Mouse (Mus musculus): ENCODE measurements around the gene Fmnl1. TPM values are rescaled to one million over a fixed set of nuclear protein-coding genes. Genes with fewer than 3 reads are reported as not detected.
A peak's percentile ranks its signal among the peaks of the same experiment; 100 is the strongest.

Fmnl1 gene
- 0.78 and 1.4 TPM in 2 replicates for polyA plus RNA-seq (2016; fragmentation: Nextera tagmentation; extraction: Ambion mirVana)

DNA sequence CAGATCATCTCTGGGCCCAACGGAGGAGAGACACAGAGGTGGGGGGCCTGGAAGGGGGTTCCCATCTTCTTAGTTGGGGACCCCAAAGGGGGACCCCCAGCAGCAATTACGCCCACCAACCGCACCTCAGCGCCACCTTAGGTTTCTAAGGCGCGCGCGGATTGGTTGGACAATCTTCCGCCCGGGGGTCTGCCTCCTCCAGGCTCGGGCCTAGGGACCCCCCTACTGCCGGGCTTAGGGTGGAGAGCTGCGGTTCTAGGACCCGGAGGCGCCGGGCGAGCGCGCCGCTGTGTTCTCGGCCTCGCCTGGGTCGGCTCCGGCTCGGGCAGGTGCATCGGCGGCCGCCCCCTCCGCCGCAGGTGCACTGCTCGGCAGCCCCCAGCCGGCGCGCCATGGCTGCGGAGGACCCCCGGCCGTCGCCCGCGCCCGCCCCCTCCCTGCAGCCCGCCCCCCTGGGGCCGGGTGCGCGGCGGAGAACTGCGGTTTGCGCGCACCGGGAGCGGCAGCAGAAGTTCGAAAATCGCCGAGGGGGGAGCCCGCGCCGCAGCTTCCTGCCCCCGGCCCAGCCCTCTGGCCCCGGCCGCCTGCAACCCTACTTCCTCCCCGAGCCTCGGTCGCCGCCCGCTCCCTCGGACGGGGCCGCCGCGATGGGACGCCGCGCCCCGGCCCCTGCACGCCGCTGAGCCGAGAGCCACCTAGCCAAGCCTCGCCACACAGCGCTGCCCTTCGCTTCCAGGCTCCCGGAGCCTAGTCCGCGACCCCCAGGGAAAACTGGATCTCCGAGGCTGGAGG lies at the start of gene Fmnl1:
Fmnl1 (plus strand) TSS at position 614 of the 792 bp plus-strand sequence.
- 2% methylated on average over 80 of the region's 84 CpGs for WGBS
- H3K36me3 ChIP-seq: no peaks in the 10 kb centered on the region
- H3K4me2 ChIP-seq: peak within 1 kb of the TSS; percentile 99
- no peak within 1 kb of the TSS for H3K27ac ChIP-seq
- peaks cover 76% of the 10 kb centered on the region for H3K27me3 ChIP-seq
- H3K4me1 ChIP-seq (replicated peaks): peaks cover 18% of the 10 kb centered on the region
- no peaks in the 10 kb centered on the region for H3K9me3 ChIP-seq
- no peak for ATAC-seq (ENCODE audit: insufficient number of reproducible peaks, insufficient read depth, low FRiP score, low TSS enrichment, low read depth)
- H3K4me3 ChIP-seq (replicated peaks): peak within 1 kb of the TSS; percentile 64
- peak within 1 kb of the TSS; percentile 60 for H3K9ac ChIP-seq (replicated peaks)

DNA sequence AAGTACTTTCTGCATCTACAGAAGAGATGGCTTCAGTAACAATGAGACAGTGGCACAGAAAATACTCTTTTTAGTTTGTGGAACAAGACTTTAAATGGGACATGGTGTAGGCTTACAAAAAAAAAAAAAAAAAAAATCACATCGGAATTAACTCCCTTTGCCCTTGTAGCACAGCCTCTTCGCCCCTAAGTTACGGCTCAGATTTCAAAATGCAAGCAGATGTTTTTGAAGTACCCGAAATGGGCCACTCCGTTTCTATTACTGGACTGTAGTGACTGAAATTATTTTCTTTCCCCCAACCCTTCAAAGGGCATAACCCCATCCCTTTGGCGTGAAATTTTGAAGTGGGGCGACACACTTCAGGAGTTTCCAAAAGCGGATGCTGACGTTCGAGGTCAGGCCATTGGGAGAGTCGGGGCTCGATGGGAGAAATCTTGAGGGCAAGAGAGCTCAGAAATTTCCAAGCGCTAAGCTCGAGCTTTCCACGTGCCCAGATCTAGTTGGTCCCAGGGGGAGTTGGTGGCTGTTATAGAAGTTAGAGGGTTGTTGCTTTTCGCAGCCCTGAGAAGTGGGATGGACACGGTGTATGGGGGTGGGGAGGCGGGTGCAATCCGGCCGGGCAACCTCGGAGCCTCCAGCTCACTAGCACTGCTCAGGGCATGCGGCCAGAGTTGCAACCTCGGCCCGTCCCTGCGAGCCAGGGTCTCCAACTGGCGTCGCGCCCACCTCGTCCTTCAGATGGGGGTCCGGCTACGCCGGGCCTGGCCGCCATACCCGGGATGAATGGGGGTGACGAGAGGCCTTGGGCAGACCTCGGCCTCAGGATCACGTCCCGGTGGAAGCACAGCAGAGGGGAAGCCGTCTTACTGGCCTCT lies 39.0 kb upstream of the Fmnl1 start, which contains the start of gene Hexim2:
Hexim2 (plus strand) TSS at position 729 of the 875 bp plus-strand sequence.
- peak; percentile 30; the same call in 1 of the 2 replicates for ATAC-seq (ENCODE audit: insufficient number of reproducible peaks, insufficient read depth, low FRiP score, low TSS enrichment, low read depth)
- H3K4me1 ChIP-seq (replicated peaks): peaks cover 28% of the 10 kb centered on the region
- peak within 1 kb of the TSS; percentile 91 for H3K4me3 ChIP-seq (replicated peaks)
- peak within 1 kb of the TSS; percentile 99 for H3K9ac ChIP-seq (replicated peaks)
- H3K9me3 ChIP-seq: no peaks in the 10 kb centered on the region
- H3K27ac ChIP-seq: peak within 1 kb of the TSS; percentile 99
- peak within 1 kb of the TSS; percentile 65 for H3K4me2 ChIP-seq
- no peaks in the 10 kb centered on the region for H3K27me3 ChIP-seq
- WGBS: under 1% methylated on average over 39 of the region's 39 CpGs
- H3K36me3 ChIP-seq: peaks cover 7% of the 10 kb centered on the region; the same call in 1 of the 2 replicates

DNA sequence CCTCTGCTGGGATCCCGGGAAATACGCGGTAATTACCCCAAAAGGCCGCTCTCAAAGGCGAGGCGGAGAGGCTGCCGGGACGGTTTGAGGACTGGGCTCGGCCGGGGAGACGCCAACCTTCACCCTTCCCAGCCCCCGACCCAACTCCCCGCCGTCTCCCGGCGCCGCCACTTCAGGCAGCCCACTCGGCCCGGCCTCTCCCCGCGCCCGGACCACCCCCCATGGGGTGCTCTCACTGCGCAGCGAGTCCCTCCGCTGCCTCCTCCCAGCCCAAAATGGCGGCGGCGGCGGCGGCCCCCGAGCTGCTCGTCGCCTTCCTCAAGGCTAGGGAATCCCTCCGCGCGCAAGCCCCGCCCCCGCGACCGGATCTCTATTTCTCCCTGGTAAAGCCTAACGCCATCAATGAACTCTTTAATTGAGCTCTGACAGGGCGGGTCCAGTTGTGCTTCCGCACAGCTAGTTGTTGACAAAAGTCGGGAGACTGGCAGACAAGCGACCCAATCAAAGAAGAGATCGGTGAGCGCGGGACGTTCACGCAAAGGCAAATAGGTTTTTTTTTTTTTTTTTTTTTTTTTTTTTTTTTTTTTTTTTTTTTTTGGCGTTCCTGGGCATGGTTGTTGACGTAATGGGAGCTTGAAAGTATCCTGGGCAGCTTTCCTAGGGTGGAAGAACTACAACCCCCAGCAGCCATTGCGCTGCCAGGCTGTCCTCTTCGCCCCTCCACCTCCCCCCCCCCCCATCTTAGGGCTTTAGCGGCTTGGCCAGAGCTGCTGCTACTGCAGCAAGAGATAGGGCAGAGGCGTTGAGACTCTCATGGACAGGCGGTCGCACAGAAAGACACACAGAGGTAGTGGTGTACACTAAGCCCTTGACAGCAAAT lies 38.1 kb upstream of the Fmnl1 start:
- Histone ChIP-seq H3K9me3 (no peaks in the 10 kb centered on the region), H3K27me3 (no peaks in the 10 kb centered on the region), H3K9ac (replicated peaks) (peak overlapping the region; percentile 99), H3K4me3 (replicated peaks) (peak overlapping the region; percentile 91), H3K4me1 (replicated peaks) (peaks cover 28% of the 10 kb centered on the region), H3K36me3 (peaks cover 7% of the 10 kb centered on the region; the same call in 1 of the 2 replicates), H3K4me2 (peak overlapping the region; percentile 65), H3K27ac (peak overlapping the region; percentile 99)
- under 1% methylated on average over 55 of the region's 58 CpGs for WGBS
- peak; percentile 90 for ATAC-seq (ENCODE audit: insufficient number of reproducible peaks, insufficient read depth, low FRiP score, low TSS enrichment, low read depth)

DNA sequence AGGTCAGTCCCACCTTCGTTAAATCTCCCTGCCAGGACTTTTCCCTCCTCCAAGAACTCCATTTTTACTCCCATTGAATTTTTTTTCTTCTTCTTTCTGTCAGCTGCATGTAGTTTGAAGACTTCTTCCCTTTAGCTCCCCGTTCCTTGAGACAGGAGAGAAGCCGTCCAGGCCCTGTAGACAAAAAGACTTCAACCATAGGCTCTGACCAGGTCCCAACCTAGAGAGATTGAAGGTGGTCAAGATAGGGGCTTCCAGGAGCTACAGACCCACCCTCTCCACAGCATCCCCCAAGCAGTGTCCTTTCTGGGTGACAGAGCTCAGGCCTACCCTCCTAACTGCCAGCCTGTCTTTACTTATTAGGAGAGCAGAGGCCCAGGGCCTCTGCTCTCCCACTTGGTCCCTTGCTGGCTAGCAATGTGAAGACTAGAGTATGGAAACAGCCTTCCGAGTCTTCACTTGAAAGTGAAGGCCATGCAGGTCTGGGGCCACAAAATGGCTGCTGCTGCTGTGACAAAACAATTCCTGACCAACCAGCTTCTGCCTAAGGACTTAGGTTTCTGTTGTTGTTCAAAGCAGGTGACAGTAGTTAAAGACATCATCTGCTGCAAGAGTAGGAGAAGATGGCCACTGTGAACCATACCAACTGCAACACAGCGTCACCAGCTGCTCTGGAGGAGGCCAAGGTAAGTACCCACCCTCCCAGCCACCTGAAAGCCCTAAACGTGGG lies 37.3 kb upstream of the Fmnl1 start:
- peaks cover 14% of the 10 kb centered on the region; the same call in 1 of the 2 replicates for H3K36me3 ChIP-seq
- peak overlapping the region; percentile 58 for H3K4me2 ChIP-seq
- H3K4me1 ChIP-seq (replicated peaks): peaks cover 28% of the 10 kb centered on the region
- peak overlapping the region; percentile 70 for H3K27ac ChIP-seq
- 55% methylated on average over 6 of the region's 6 CpGs for WGBS
- H3K27me3 ChIP-seq: no peaks in the 10 kb centered on the region
- 0 out of 2 replicates have a peak, but pooled peaks have one; percentile 16 for ATAC-seq (ENCODE audit: insufficient number of reproducible peaks, insufficient read depth, low FRiP score, low TSS enrichment, low read depth)
- H3K9me3 ChIP-seq: no peaks in the 10 kb centered on the region
- peak overlapping the region; percentile 38 for H3K4me3 ChIP-seq (replicated peaks)
- peak overlapping the region; percentile 52 for H3K9ac ChIP-seq (replicated peaks)

DNA sequence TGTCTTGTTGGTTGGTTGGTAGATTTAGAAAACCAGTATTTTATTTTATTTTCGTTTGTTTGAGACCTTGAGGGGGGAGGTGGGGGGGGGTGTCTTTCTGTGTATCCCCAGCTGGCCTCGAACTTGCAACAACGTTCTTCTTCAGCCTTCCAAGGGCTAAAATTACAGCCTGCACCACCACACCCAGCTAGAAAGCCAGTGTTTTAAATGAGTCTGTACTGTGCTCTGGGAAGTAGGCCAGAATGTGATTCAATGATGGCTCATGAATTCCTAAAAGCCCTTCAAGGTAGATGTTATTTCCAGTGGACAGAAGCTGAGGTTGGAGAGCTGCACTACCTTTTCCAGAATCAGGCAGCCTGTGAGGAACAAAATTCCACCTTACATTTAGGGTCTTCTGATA lies 36.7 kb upstream of the Fmnl1 start:
- peak overlapping the region; percentile 58; the same call in 1 of the 2 replicates for H3K4me2 ChIP-seq
- H3K4me3 ChIP-seq (replicated peaks): no peak overlapping the region
- H3K27me3 ChIP-seq: no peaks in the 10 kb centered on the region
- H3K9ac ChIP-seq (replicated peaks): no peak overlapping the region
- ATAC-seq (ENCODE audit: insufficient number of reproducible peaks, insufficient read depth, low FRiP score, low TSS enrichment, low read depth): no peak
- 77% methylated on average over 3 of the region's 3 CpGs for WGBS
- no peak overlapping the region for H3K27ac ChIP-seq
- peaks cover 16% of the 10 kb centered on the region for H3K36me3 ChIP-seq
- peaks cover 28% of the 10 kb centered on the region for H3K4me1 ChIP-seq (replicated peaks)
- H3K9me3 ChIP-seq: no peaks in the 10 kb centered on the region

DNA sequence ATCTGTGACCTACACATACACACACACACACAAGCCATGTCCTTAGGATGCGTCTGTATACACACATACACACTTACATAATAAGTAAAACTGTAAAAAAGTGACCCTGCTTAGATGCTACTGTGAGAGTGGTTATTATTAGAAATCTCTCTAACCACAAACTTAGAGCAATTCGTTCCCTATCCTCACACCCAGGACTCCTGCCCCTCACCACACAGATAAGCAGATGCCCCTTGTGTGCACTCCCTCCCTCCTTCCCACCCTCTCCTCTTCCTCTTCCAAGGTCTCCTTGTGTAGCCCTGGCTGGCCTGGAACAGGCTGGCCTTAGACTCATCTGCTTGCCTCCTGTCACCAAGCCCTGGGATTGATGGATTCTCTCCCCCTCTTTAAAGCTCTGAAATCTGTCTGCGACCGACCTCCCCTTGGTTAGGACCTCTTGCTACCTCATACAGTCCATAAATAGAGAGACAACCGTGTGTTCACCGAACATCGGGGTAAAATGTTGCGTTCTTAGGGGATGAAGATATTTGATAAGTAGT lies 34.8 kb upstream of the Fmnl1 start:
- no peak overlapping the region for H3K4me3 ChIP-seq (replicated peaks)
- no peaks in the 10 kb centered on the region for H3K27me3 ChIP-seq
- H3K9ac ChIP-seq (replicated peaks): no peak overlapping the region
- H3K9me3 ChIP-seq: no peaks in the 10 kb centered on the region
- H3K4me2 ChIP-seq: no peak overlapping the region
- H3K36me3 ChIP-seq: peaks cover 22% of the 10 kb centered on the region
- peaks cover 20% of the 10 kb centered on the region for H3K4me1 ChIP-seq (replicated peaks)
- H3K27ac ChIP-seq: no peak overlapping the region
- no peak for ATAC-seq (ENCODE audit: insufficient number of reproducible peaks, insufficient read depth, low FRiP score, low TSS enrichment, low read depth)
- WGBS: 85% methylated on average over 8 of the region's 8 CpGs

DNA sequence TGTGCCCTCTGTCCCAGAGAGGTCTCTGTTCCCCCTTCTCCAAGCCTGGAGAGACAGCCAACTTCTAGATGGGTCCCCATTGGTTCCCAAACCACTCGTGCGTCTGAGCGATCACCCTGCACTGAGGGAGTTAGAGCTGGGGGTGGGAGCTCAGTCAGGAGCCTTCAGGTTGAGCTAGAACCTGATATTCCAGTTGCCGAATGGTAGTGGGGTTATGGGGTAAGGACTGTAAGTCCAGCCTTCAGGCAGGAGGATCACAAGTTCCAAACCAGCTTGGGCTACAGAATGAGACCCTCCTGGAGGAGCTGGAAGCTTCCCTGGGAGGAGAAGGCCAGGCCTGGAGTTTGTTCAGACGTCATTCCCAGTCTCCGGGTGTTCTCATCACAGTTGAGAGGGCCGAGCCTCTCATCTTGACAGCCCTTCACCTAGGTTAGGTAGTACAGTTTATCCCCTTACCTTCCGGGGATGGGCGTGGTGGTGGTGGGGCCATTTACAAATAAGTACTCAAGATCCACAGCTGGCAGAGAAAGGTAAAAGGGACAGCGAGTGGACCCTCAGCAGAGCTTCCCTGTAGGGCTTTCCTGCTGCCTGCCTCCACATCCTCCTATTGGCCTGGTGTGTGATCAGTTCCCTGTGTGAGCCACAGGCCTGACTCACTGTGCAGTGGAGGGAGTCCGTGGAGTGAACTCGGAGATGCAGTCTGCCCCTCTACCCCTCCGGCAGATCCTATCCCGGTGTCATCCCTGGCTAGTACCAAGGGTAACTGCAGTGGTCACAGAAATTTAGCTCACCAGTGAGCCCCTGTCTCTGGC lies 30.8 kb upstream of the Fmnl1 start:
- H3K4me3 ChIP-seq (replicated peaks): no peak overlapping the region
- no peak for ATAC-seq (ENCODE audit: insufficient number of reproducible peaks, insufficient read depth, low FRiP score, low TSS enrichment, low read depth)
- no peak overlapping the region for H3K4me2 ChIP-seq
- no peaks in the 10 kb centered on the region for H3K9me3 ChIP-seq
- peaks cover 31% of the 10 kb centered on the region for H3K4me1 ChIP-seq (replicated peaks)
- peaks cover 22% of the 10 kb centered on the region for H3K36me3 ChIP-seq
- H3K9ac ChIP-seq (replicated peaks): no peak overlapping the region
- H3K27me3 ChIP-seq: no peaks in the 10 kb centered on the region
- WGBS: 85% methylated on average over 14 of the region's 14 CpGs
- peak overlapping the region; percentile 77; the same call in 1 of the 2 replicates for H3K27ac ChIP-seq

DNA sequence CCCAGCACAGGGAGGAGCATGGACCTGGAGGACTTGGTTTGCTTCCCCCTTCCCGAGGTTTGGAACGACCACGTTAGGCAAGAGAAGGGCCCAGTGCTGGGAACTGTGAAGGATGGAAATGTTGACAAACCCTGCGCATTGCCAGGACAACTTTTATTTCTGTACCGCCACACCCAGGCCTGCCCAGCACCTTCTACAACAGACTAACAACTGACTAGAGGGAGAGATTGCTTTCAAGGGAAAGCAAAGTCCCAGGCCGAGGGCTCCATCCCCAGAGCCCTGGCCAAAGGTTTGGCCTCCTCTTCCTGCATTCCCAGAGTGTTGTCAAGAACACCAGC lies 30.2 kb upstream of the Fmnl1 start:
- no peaks in the 10 kb centered on the region for H3K9me3 ChIP-seq
- no peak overlapping the region for H3K9ac ChIP-seq (replicated peaks)
- no peaks in the 10 kb centered on the region for H3K27me3 ChIP-seq
- H3K4me3 ChIP-seq (replicated peaks): no peak overlapping the region
- no peak for ATAC-seq (ENCODE audit: insufficient number of reproducible peaks, insufficient read depth, low FRiP score, low TSS enrichment, low read depth)
- H3K4me1 ChIP-seq (replicated peaks): peaks cover 31% of the 10 kb centered on the region
- H3K27ac ChIP-seq: peak overlapping the region; percentile 77
- H3K4me2 ChIP-seq: no peak overlapping the region
- peaks cover 22% of the 10 kb centered on the region for H3K36me3 ChIP-seq
- 56% methylated on average over 6 of the region's 6 CpGs for WGBS

DNA sequence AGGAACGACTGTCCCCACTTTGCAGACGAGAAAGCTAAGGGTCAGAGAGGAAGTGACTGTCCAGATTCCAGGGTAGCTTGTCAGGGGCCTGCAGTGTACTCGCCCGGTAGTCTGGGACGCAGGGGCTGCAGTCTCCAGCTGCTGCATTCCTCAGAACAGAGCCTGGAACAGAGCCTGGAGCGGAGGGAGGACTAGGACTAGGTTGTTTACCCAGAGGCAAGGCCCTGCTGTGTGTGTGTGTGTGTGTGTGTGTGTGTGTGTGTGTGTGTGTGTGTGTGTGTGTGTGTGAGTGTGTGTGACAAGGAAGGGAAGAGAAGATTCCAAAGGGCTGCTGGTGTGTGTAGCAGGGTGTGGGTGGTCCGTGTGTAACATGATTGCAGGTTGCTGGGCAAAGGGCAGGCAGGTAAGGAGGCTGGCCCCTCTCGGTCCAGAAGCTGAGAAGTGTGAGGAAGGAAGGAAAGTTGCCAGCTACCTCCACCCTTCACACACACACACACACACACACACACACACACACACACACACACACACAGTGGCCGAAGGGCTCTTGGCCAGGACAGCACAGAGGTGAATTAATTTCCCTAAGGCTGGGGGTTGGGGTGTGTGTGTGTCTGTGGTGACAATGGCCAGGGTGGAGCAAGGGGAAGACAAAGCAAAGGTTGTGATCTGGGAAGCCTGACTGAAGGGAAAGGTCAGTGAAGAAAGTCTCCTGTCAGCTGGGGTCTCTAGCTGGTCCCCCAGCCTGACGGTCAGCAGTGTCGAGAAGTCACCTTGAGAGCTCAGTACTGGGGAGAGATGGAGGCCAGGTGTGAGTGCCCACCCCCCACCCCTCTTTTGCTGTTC lies 29.6 kb upstream of the Fmnl1 start:
- no peak for ATAC-seq (ENCODE audit: insufficient number of reproducible peaks, insufficient read depth, low FRiP score, low TSS enrichment, low read depth)
- WGBS: 39% methylated on average over 11 of the region's 11 CpGs
- Histone ChIP-seq H3K27ac (peak overlapping the region; percentile 77), H3K4me1 (replicated peaks) (peaks cover 31% of the 10 kb centered on the region), H3K27me3 (no peaks in the 10 kb centered on the region), H3K36me3 (peaks cover 22% of the 10 kb centered on the region), H3K9ac (replicated peaks) (0 out of 2 replicates have a peak overlapping the region, but pooled peaks have one; percentile 12), H3K4me2 (peak overlapping the region; percentile 19; the same call in 1 of the 2 replicates), H3K4me3 (replicated peaks) (no peak overlapping the region), H3K9me3 (no peaks in the 10 kb centered on the region)

Measured in limb, embryonic 12.5 days (tissue).